ENCODE assay signal across 9 mouse cellular contexts in the genomic region with DNA sequence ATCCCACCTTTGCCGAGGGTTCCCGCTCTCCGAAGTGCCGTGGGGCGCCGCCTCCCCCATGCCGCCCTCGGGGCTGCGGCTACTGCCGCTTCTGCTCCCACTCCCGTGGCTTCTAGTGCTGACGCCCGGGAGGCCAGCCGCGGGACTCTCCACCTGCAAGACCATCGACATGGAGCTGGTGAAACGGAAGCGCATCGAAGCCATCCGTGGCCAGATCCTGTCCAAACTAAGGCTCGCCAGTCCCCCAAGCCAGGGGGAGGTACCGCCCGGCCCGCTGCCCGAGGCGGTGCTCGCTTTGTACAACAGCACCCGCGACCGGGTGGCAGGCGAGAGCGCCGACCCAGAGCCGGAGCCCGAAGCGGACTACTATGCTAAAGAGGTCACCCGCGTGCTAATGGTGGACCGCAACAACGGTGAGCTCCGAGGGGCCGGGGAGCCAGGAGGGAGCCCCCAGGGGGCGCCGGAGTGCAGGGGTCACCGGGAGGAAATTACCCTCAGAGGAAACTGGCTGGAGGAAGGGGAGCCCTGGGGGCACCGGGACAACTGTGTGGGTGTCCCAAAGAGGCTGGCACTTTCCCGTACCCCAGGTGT. TPM values are rescaled to one million over a fixed set of nuclear protein-coding genes. Genes with fewer than 3 reads are reported as not detected.
DNase-seq lines count a peak whose midpoint lies in the region; ATAC-seq and TF ChIP-seq lines count a peak whose summit lies in the region.
"Had no signal": no experiment of that assay in that cellular context is flagged by ENCODE, and none has a peak within 500 bp of the region (broad histone marks: within the 10 kb centered on the region; RNA-seq: fewer than 3 reads in every experiment).

No protein-coding gene starts in this region.

- peak overlapping the region; percentile 95 for H3K4me3 ChIP-seq in ES-Bruce4 (ENCODE audit: low read depth, low read length)
- H3K4me3 ChIP-seq in intestine, postnatal 0 days (ENCODE audit: low read depth, low read length), result peak overlapping the region; percentile 63
- H3K4me3 ChIP-seq in lung, embryonic 16.5 days (ENCODE audit: low read length), result peak overlapping the region; percentile 81

- no peak for TF ChIP-seq EP300 in ES-Bruce4 (IDR thresholded peaks at IDR 0.05; ENCODE audit: insufficient read depth, low read depth, low read length)

- no peak overlapping the region for H3K27ac ChIP-seq in ES-Bruce4 (ENCODE audit: insufficient read depth, low read length)
- no peak overlapping the region for H3K27ac ChIP-seq in intestine, postnatal 0 days (ENCODE audit: low read depth, low read length)
- H3K27ac ChIP-seq in lung, embryonic 16.5 days (ENCODE audit: low read length), result peak overlapping the region; percentile 91

- no peak for TF ChIP-seq POLR2A in ES-Bruce4 (IDR thresholded peaks at IDR 0.05; ENCODE audit: insufficient read depth, low read length)

- WGBS in intestine, postnatal 0 days, result under 1% methylated on average over 47 of the region's 47 CpGs
- WGBS in lung, embryonic 16.5 days, result under 1% methylated on average over 47 of the region's 47 CpGs

- no peaks in the 10 kb centered on the region for H3K9me3 ChIP-seq in ES-Bruce4 (replicated peaks; ENCODE audit: control insufficient read depth, insufficient read depth, low read length, poor library complexity, severe bottlenecking)
- no peaks in the 10 kb centered on the region for H3K9me3 ChIP-seq in intestine, postnatal 0 days (ENCODE audit: control insufficient read depth)
- no peaks in the 10 kb centered on the region for H3K9me3 ChIP-seq in lung, embryonic 16.5 days (ENCODE audit: control insufficient read depth, low read length)

- peak; percentile 8 for ATAC-seq in granulocyte monocyte progenitor cell, adult 5-6 weeks (replicated peaks; ENCODE audit: poor library complexity, severe bottlenecking)
- ATAC-seq in intestine, postnatal 0 days, result no peak
- 0 out of 2 replicates have a peak, but pooled peaks have one; percentile 1 for ATAC-seq in lung, embryonic 16.5 days (ENCODE audit: low read depth)

- peak; percentile 54 for DNase-seq in adrenal gland, postnatal 25 days
- DNase-seq in spleen, adult 18-20 months, result peak; percentile 74 to 86
- no peak for DNase-seq in frontal cortex, postnatal 14 days (ENCODE audit: low spot score in 2 of 2)
- DNase-seq in right cerebral cortex, adult 2 months (ENCODE audit: low spot score in 2 of 2), result no peak

- H3K4me2 ChIP-seq in intestine, postnatal 0 days (replicated peaks; ENCODE audit: low read depth), result peak overlapping the region; percentile 94
- H3K4me2 ChIP-seq in lung, embryonic 16.5 days (ENCODE audit: low read depth, low read length), result peak overlapping the region; percentile 95

- H3K27me3 ChIP-seq in ES-Bruce4 (ENCODE audit: control insufficient read depth, insufficient read depth, low read length, poor library complexity, severe bottlenecking), result no peaks in the 10 kb centered on the region
- H3K27me3 ChIP-seq in intestine, postnatal 0 days (replicated peaks; ENCODE audit: control insufficient read depth, insufficient read depth, low read length), result no peaks in the 10 kb centered on the region
- peaks cover 5% of the 10 kb centered on the region for H3K27me3 ChIP-seq in lung, embryonic 16.5 days (ENCODE audit: control insufficient read depth, insufficient read depth, low read depth, low read length)

- H3K4me1 ChIP-seq in ES-Bruce4 (ENCODE audit: control insufficient read depth, insufficient read depth, low read length), result peaks cover 5% of the 10 kb centered on the region
- no peaks in the 10 kb centered on the region; the same call in 1 of the 2 replicates for H3K4me1 ChIP-seq in intestine, postnatal 0 days (replicated peaks; ENCODE audit: control insufficient read depth, insufficient read depth, low read length)
- peaks cover 26% of the 10 kb centered on the region for H3K4me1 ChIP-seq in lung, embryonic 16.5 days (replicated peaks; ENCODE audit: control insufficient read depth, insufficient read depth, low read length)

- peak overlapping the region; percentile 77 for H3K9ac ChIP-seq in ES-Bruce4 (ENCODE audit: low read depth, poor library complexity, severe bottlenecking)
- peak overlapping the region; percentile 50; the same call in 1 of the 2 replicates for H3K9ac ChIP-seq in intestine, postnatal 0 days (ENCODE audit: low read depth, low read length)
- H3K9ac ChIP-seq in lung, embryonic 16.5 days (ENCODE audit: low read length), result peak overlapping the region; percentile 90

- no peaks in the 10 kb centered on the region for H3K36me3 ChIP-seq in ES-Bruce4 (ENCODE audit: control insufficient read depth, insufficient read depth, low read length, poor library complexity, severe bottlenecking)
- H3K36me3 ChIP-seq in intestine, postnatal 0 days (ENCODE audit: control insufficient read depth, insufficient read depth), result peaks cover 6% of the 10 kb centered on the region; the same call in 1 of the 2 replicates
- no peaks in the 10 kb centered on the region; the same call in 1 of the 2 replicates for H3K36me3 ChIP-seq in lung, embryonic 16.5 days (ENCODE audit: control insufficient read depth, insufficient read depth, low read length)

- peak; percentile 24 for TF ChIP-seq CTCF in ES-Bruce4 (IDR thresholded peaks at IDR 0.05; ENCODE audit: low read depth, low read length)
- TF ChIP-seq CTCF in intestine, postnatal 0 days (IDR thresholded peaks at IDR 0.05; ENCODE audit: low read depth), result peak; percentile 54

RNA-seq across cellular contexts. Expression of gene Tgfb1, which starts 1.1 kb away (rescaled TPM):
- polyA plus RNA-seq in ES-Bruce4 (2011; ENCODE audit: insufficient read depth, insufficient read length, low read depth, missing spikeins), result 22.9 and 25.6 TPM in 2 replicates
- 37.0 and 43.7 TPM in 2 replicates for total RNA-seq in adrenal gland, postnatal 25 days (2021)
- 261 and 291 TPM in 2 replicates for total RNA-seq in granulocyte monocyte progenitor cell, adult 5-6 weeks (2014; fragmentation: Nextera tagmentation)
- 26.4 and 34.3 TPM in 2 replicates for total RNA-seq in granulocyte monocyte progenitor cell, adult 5-6 weeks (2017)
- 1.7 and 2.2 TPM in 2 replicates for polyA plus RNA-seq in intestine, postnatal 0 days (2015; fragmentation: Nextera tagmentation; extraction: Ambion mirVana)
- 3.1 and 3.4 TPM in 2 replicates for polyA plus RNA-seq in lung, embryonic 16.5 days (2015; fragmentation: Nextera tagmentation; extraction: Ambion mirVana)

RNA-seq across cellular contexts. Expression of gene B9d2, which starts 7.3 kb away (rescaled TPM):
- 7.9 and 15.2 TPM in 2 replicates for polyA plus RNA-seq in ES-Bruce4 (2011; ENCODE audit: insufficient read depth, insufficient read length, low read depth, missing spikeins)
- 12.7 and 20.3 TPM in 2 replicates for total RNA-seq in adrenal gland, postnatal 25 days (2021)
- 49.7 and 53.8 TPM in 2 replicates for total RNA-seq in granulocyte monocyte progenitor cell, adult 5-6 weeks (2014; fragmentation: Nextera tagmentation)
- total RNA-seq in granulocyte monocyte progenitor cell, adult 5-6 weeks (2017), result 31.0 and 49.9 TPM in 2 replicates
- polyA plus RNA-seq in intestine, postnatal 0 days (2015; fragmentation: Nextera tagmentation; extraction: Ambion mirVana), result 12.4 and 12.6 TPM in 2 replicates
- 33.1 and 35.8 TPM in 2 replicates for polyA plus RNA-seq in lung, embryonic 16.5 days (2015; fragmentation: Nextera tagmentation; extraction: Ambion mirVana)

RNA-seq across cellular contexts. Expression of gene Tmem91, which starts 12.9 kb away (rescaled TPM):
- polyA plus RNA-seq in ES-Bruce4 (2011; ENCODE audit: insufficient read depth, insufficient read length, low read depth, missing spikeins), result 3.3 and 3.7 TPM in 2 replicates
- 2.0 TPM in 1 of 2 replicates, not detected in the other for total RNA-seq in adrenal gland, postnatal 25 days (2021)
- total RNA-seq in granulocyte monocyte progenitor cell, adult 5-6 weeks (2014; fragmentation: Nextera tagmentation), result 0.75 and 1.5 TPM in 2 replicates
- not detected in 2 replicates for total RNA-seq in granulocyte monocyte progenitor cell, adult 5-6 weeks (2017)
- polyA plus RNA-seq in intestine, postnatal 0 days (2015; fragmentation: Nextera tagmentation; extraction: Ambion mirVana), result 0.61 and 1.3 TPM in 2 replicates
- 3.6 and 3.9 TPM in 2 replicates for polyA plus RNA-seq in lung, embryonic 16.5 days (2015; fragmentation: Nextera tagmentation; extraction: Ambion mirVana)
- total RNA-seq: gastrocnemius, postnatal 4 days had no signal

RNA-seq across cellular contexts. Expression of gene Exosc5, which starts 28.9 kb away (rescaled TPM):
- polyA plus RNA-seq in ES-Bruce4 (2011; ENCODE audit: insufficient read depth, insufficient read length, low read depth, missing spikeins), result 53.7 and 71.1 TPM in 2 replicates
- 47.6 and 59.4 TPM in 2 replicates for total RNA-seq in adrenal gland, postnatal 25 days (2021)
- total RNA-seq in granulocyte monocyte progenitor cell, adult 5-6 weeks (2014; fragmentation: Nextera tagmentation), result 84.1 and 154 TPM in 2 replicates
- total RNA-seq in granulocyte monocyte progenitor cell, adult 5-6 weeks (2017), result 73.1 and 81.3 TPM in 2 replicates
- 50.4 and 52.7 TPM in 2 replicates for polyA plus RNA-seq in intestine, postnatal 0 days (2015; fragmentation: Nextera tagmentation; extraction: Ambion mirVana)
- polyA plus RNA-seq in lung, embryonic 16.5 days (2015; fragmentation: Nextera tagmentation; extraction: Ambion mirVana), result 70.6 and 71.2 TPM in 2 replicates

RNA-seq across cellular contexts. Expression of gene Bckdha, which starts 29.1 kb away (rescaled TPM):
- 26.1 and 26.9 TPM in 2 replicates for polyA plus RNA-seq in ES-Bruce4 (2011; ENCODE audit: insufficient read depth, insufficient read length, low read depth, missing spikeins)
- total RNA-seq in adrenal gland, postnatal 25 days (2021), result 180 and 185 TPM in 2 replicates
- total RNA-seq in granulocyte monocyte progenitor cell, adult 5-6 weeks (2014; fragmentation: Nextera tagmentation), result 42.3 and 76.3 TPM in 2 replicates
- 59.8 and 64.6 TPM in 2 replicates for total RNA-seq in granulocyte monocyte progenitor cell, adult 5-6 weeks (2017)
- 39.8 and 44.3 TPM in 2 replicates for polyA plus RNA-seq in intestine, postnatal 0 days (2015; fragmentation: Nextera tagmentation; extraction: Ambion mirVana)
- 64.6 and 67.6 TPM in 2 replicates for polyA plus RNA-seq in lung, embryonic 16.5 days (2015; fragmentation: Nextera tagmentation; extraction: Ambion mirVana)

Comparison
In these comparisons a context has a peak if more than half of its experiments do, and no peak if none do; other contexts are left out.
1. DNase-seq: peak in adrenal gland, postnatal 25 days (single experiment) and spleen, adult 18-20 months (2 of 2); none in frontal cortex, postnatal 14 days (0 of 2) and right cerebral cortex, adult 2 months (0 of 2).
2. Peak in every context shown above with its lines, with median percentiles within 50 percentile points of each other: H3K4me3 ChIP-seq and H3K9ac ChIP-seq.